Mouse (Mus musculus) adrenal gland, postnatal 36 days (tissue): ENCODE data around the gene 4930516K23Rik. TPM values are rescaled to one million over a fixed set of nuclear protein-coding genes. Genes with fewer than 3 reads are reported as not detected.

ENCODE experiments used
- DNase-seq, 2 experiments: peaks; one replicate each; pipeline ENCODE4 v3.0.0; 2021; ENCODE audit warnings: mixed read lengths in 1 of 2
- long read RNA-seq, 2 experiments: library from polyadenylated mRNA; stranded (forward); transcript quantifications; one replicate each; pipeline ENCODE4 v2.0.0; 2021; ENCODE audit warnings: borderline sequencing depth in 2 of 2
- total RNA-seq, 2 experiments: library from RNA; stranded (reverse); gene quantifications; 2 replicates each; pipeline ENCODE4 v1.2.3; 2021

4930516K23Rik gene
- not detected for total RNA-seq
- long read RNA-seq, experiment 1 = 0 reads
- long read RNA-seq, experiment 2 = 0 reads

DNA sequence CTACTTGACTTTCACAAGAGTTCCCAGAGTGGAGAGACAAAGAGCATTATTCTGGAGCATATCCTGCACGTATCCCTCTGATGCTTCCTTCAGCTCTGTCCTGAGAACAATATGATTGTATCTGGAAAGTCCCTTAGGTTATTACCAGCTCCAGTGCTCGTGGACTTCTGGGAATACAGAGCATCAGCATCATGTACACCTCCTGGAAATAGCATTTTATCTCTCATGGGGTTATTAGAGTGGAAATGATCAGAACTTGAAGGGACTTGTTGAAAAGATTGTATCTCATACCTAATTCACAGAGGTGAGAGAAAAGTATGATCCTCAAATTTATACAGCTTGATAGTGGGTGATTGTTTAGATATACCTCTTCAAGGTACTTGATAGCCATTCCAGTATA lies at the start of gene 4930516K23Rik:
Gene 4930516K23Rik (minus strand): TSS at position 101 of the 400 bp plus-strand sequence.
- DNase-seq = no peak

DNA sequence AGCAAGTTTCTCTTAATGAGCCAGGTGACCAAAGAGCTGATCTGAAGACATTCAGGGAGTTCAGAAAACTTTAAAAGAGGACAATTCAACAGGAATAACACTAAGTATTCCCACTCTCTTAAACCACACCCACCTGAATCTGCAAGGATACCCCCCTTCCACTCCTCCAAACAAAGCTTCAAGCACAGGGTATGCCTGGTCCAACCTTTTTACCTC lies 43.4 kb upstream of the 4930516K23Rik start, which contains the start of gene Olfr646:
Gene Olfr646 (plus strand): TSS at position 117 of the 216 bp plus-strand sequence.
- no peak for DNase-seq

DNA sequence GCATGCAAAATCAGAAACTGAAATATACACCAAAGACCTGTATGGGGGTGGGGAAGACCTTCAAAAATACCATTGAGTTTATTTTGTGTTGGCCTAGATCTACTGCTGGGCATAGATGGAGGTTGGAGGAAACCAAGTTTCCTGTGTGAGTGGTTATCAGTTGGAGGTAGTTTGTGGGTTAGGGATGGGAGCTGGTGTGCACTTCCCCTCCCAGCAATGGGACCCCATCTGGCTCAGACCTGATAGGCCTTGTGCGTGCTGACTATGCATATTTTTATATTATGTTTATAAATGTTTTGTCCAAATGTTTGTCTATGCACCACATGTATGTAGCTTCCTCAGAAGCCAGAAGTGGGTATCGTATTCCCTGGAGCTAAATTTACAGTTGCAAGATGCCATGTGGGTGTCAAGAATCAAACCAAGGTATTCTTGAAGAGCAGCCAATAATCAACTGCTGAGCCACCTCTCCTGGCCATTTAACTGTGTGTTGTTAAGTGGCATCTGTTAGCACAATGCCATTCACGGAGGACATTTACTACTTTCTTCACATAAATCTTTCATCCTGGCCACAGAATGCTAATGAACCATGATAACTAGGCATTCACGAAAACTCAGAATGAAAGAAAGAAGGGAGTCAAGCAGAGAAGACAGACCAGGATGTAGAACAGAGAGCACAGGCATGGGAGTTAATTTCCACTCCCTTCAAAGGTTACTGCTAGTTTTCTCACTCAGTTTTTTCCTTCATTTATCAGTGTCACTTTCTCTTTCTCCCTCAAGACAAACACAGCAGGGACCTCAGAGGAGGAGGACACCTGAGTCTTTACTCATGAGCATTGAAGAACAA lies 42.9 kb upstream of the 4930516K23Rik start:
- DNase-seq = no peak

DNA sequence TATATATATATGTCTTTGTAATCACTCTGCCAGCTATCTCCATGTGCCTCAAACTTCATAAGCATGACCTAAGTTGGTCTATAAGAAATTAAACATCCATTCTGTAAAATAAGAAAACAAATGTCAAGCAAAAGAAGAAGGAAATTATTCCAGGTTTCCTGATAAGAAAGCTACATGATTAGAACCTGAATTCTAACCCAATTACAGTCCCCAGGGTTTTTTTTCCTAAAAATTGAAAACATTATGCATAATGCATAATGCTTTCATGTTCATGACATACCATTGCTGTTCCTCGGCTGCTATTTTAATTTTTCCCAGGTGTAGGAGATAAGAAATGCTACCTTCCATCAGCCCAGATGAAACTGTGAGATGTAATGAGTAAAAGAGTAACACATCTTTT lies 24.1 kb upstream of the 4930516K23Rik start, which contains the start of gene Olfr645:
Gene Olfr645 (minus strand): TSS at position 101 of the 400 bp plus-strand sequence.
- DNase-seq = no peak

DNA sequence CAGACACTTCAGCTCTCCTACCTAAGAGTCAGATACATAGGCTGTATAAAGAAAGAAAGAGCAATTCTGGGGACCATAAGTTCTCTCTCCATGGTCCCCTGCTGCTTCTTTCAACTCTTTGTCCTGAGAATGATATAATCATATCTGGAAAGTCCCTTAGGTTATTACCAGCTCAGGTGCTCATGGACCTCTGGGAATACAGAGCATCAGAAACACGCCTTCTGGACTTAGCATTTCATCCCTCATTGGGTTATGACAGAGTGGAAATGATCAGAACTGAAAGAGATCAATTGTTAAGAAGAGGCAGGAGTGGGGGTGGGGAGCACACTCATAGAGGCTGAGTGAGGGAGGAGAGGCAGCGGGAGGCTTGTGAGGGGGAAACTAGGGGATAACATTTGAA lies 10.5 kb upstream of the 4930516K23Rik start, which contains the start of gene Olfr644:
Gene Olfr644 (minus strand): TSS at position 101 of the 400 bp plus-strand sequence.
- DNase-seq = no peak

DNA sequence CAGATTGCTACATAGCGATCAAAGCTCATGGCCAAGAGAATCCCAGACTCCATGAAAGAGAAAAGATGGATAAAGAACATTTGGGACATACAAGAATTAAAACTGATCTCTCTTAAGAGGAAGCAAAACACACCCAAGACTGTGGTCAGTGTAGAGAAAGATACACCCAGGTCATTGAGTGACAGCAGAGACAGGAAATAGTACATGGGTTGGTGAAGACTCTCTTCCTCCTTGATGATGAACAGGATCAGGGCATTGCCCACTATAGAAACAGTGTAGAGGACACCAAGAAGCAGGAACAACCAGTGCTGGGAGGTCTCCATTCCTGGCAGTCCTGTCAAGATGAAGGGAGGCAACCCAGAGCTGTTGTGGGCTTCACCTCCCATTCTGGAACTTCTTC lies 2.0 kb downstream of the 4930516K23Rik start:
- DNase-seq = no peak

DNA sequence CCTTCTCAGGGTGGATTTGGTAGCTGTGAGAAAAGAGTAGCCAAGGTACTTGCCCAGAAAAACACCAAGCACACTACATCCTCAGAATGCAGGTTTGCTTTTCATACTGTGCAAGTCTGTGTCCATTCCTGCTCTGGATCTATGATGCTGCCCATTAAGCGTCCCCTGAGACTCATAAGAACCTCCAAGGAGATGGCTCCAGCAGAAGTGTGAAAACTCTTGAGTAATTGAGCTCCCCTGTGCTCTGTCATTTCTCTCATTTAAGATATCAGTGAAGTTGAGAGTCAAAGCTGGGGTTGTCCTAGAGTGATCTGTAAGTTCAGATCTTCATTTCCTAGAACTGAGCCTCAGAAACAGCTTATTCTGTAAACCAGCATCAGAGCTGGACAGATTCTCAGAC lies 8.7 kb downstream of the 4930516K23Rik start, which contains the start of gene Olfr642:
Gene Olfr642 (minus strand): TSS at position 101 of the 400 bp plus-strand sequence.
- DNase-seq = no peak

DNA sequence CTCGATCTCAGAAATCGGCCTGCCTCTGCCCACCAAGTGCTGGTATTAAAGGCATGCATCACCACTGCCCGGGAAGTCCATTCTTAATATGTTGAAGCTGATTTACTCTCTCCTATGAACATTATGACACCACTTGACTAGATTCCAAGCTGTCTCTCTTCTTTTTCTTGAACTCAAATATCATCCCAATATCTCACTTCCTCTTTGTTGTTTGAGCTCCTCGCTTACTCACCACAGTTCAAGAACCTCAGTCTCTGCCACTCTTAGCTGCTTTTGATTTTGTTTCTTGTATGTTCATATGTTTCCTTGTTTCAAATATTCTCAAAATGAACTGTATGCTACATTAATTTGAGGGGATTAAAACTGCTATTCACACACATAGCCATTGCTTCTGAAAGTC lies 10.5 kb downstream of the 4930516K23Rik start:
- no peak for DNase-seq

DNA sequence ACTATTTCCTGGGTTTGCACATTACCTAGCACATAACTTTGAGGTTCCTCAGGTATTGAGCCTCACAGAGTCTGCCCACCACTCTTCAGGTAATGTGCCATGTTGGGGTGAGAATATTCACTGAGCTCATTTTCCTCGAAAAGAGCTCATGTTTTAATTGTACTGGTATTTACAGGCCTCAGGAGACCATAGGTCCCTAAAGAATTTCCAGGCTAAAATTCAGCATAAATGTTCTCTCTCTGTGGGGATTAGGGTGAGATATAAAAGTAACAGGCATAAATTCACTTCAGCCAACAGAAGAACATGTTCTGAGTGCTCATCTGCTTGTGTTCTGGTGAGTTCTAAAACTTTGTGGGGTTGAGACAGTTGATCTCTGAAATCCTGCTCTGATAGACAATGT lies 26.1 kb downstream of the 4930516K23Rik start, which contains the start of gene Olfr641:
Gene Olfr641 (plus strand): TSS at position 301 of the 400 bp plus-strand sequence.
- DNase-seq = no peak

DNA sequence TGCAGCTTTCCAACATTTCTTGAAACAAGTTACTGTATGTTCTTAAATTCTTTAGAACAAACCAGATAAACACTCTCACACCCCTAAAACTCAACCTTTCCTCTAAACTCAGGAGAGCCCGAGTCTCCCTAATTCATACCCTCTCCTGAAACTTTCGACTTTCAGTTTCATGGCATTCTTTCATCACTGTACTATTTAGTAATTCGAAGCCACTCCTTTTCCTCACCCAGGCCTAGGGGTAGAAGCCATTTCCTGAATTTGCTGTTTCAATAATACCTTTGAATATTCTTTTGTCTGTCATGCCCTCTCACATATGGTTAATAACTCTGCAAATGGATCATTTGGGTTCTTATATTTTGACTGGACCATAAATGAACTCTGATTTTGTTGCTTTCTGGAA lies 34.3 kb downstream of the 4930516K23Rik start:
- no peak for DNase-seq

DNA sequence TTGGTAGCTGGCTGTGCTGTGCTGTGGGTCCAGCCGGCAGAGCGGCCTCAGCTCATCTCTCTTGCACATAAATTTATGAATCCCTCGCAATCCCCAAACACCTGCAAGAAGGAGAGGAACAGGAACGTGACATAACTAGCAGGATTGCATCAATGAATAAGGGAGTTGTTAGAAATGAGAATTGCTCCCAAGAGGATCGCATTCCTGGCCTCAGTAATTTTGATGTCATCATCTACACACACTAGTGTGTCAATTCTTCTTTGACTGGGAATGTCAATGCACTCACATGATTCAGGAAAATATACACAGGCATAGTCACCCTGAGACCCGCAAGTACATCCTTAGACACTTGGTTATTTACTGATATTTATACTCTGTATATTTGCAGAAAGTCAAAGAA lies 35.8 kb downstream of the 4930516K23Rik start, which contains the start of gene Olfr640:
Gene Olfr640 (minus strand): TSS at position 101 of the 400 bp plus-strand sequence.
- DNase-seq = no peak

DNA sequence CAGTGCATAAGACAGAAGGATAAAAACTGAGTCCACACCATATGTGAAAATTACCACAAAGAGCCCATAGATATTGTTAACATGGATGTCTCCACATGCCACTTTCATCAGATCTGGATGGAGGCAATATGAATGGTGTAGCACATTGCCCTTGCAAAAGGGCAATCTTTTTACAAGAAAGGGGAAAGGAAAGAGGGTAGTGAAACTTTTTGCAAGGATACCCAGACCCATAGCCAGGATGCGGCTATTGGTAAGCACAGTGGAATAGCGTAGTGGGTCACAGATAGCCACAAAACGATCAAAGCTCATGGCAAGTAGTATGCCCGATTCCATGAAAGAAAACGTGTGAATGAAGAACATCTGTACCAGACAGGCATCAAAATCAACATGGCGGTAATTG lies 39.6 kb downstream of the 4930516K23Rik start:
- DNase-seq = no peak

DNA sequence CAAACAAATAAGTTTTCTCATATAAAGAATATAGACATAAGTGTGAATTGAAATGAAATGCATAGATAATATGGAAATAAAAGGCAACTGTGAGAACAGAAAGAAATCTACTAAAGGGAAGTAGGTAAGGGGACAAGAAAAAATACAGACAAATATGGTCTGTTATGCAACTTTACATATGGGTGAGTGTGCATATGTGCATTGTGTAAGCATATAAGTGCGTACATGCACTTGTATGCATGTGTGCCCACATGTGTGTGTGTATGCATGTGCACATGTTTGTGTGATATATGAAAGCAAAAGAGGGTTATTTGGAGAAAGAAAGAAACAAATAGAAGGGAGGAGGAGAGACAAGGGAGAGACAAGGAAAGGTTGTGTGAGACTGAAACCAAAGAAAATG lies 42.3 kb downstream of the 4930516K23Rik start:
- no peak for DNase-seq

DNA sequence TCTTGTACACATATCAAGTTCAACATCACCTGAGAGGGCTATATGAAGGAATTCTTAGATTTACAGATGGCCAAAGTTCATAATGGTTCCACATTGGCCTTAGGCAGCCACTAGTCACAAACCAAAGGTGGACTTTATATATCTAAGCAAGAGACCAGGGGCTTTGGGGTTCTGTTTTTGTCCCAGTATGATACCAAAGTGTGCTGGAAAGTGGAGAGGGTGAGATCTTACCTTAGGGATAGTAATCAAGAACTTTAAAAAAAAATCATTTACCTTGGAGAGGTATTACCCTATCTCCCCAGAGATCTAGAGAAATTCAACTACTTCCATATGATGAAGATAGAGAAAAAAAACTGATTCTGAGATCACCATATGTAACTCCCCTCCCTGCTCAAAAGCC lies 44.0 kb downstream of the 4930516K23Rik start, which contains the start of gene Olfr639:
Gene Olfr639 (minus strand): TSS at position 101 of the 400 bp plus-strand sequence.
- DNase-seq = no peak

Other genes starting within 250 kb of the 4930516K23Rik start
- gene Hbb-bt, start 247.4 kb downstream of the 4930516K23Rik start, total RNA-seq = 100 to 1,000 TPM; 243 to 471 TPM
- gene Hbb-bs, start 233.3 kb downstream of the 4930516K23Rik start, total RNA-seq = 1,000 to 10,000 TPM; 1,998 to 3,266 TPM
- gene Hbb-bh2, start 220.9 kb downstream of the 4930516K23Rik start, total RNA-seq = not detected
- gene Hbb-bh1, start 218.3 kb downstream of the 4930516K23Rik start, total RNA-seq = not detected
- gene Hbb-y, start 208.2 kb downstream of the 4930516K23Rik start, total RNA-seq = not detected
- not detected for gene Olfr66, start 175.2 kb downstream of the 4930516K23Rik start, total RNA-seq
- not detected for gene Olfr64, start 167.0 kb downstream of the 4930516K23Rik start, total RNA-seq
- gene Olfr65, start 158.0 kb downstream of the 4930516K23Rik start, total RNA-seq = not detected
- gene Olfr631, start 132.6 kb downstream of the 4930516K23Rik start, total RNA-seq = not detected
- not detected for gene Olfr632, start 127.1 kb downstream of the 4930516K23Rik start, total RNA-seq
- not detected for gene Olfr633, start 117.0 kb downstream of the 4930516K23Rik start, total RNA-seq
- not detected for gene Olfr635, start 90.3 kb downstream of the 4930516K23Rik start, total RNA-seq
- gene Olfr638, start 62.7 kb downstream of the 4930516K23Rik start, total RNA-seq = not detected
- not detected for gene Olfr639, start 44.1 kb downstream of the 4930516K23Rik start, total RNA-seq
- gene Olfr640, start 35.9 kb downstream of the 4930516K23Rik start, total RNA-seq = not detected
- not detected for gene Olfr641, start 26.0 kb downstream of the 4930516K23Rik start, total RNA-seq
- gene Olfr642, start 8.8 kb downstream of the 4930516K23Rik start, total RNA-seq = not detected
- not detected for gene Olfr644, start 10.4 kb upstream of the 4930516K23Rik start, total RNA-seq
- not detected for gene Olfr645, start 24.0 kb upstream of the 4930516K23Rik start, total RNA-seq
- not detected for gene Olfr646, start 43.4 kb upstream of the 4930516K23Rik start, total RNA-seq
- gene Ubqln5, start 68.4 kb upstream of the 4930516K23Rik start, total RNA-seq = not detected
- not detected for gene Olfr643, start 76.0 kb upstream of the 4930516K23Rik start, total RNA-seq
- gene Ubqln3, start 81.8 kb upstream of the 4930516K23Rik start, total RNA-seq = not detected
- gene Ubqlnl, start 89.1 kb upstream of the 4930516K23Rik start, total RNA-seq = not detected
- gene Olfm5, start 103.4 kb upstream of the 4930516K23Rik start, total RNA-seq = not detected
- not detected for gene Olfr648, start 121.9 kb upstream of the 4930516K23Rik start, total RNA-seq
- not detected for gene Olfr649, start 134.5 kb upstream of the 4930516K23Rik start, total RNA-seq
- under 1 TPM; 0.26 to 0.36 TPM for gene Trim6, start 157.3 kb upstream of the 4930516K23Rik start, total RNA-seq
- gene Trim34a, start 183.0 kb upstream of the 4930516K23Rik start, total RNA-seq = 10 to 100 TPM in 1 of 2 experiments, 1 to 10 TPM in 1; 7.3 to 10.5 TPM
- 1 to 10 TPM; 4.2 to 8.4 TPM for gene Trim5, start 226.6 kb upstream of the 4930516K23Rik start, total RNA-seq